Mouse (Mus musculus) embryonic fibroblast, embryonic 13.5 days (primary cell): ENCODE results near the gene Cacnb4.

ENCODE experiments used
- CTCF ChIP-seq: IDR thresholded peaks from 2 replicates; pipeline ENCODE4 v1.5.1; 2011; ENCODE audit warnings: mild to moderate bottlenecking, control low read depth, low read length, moderate library complexity, borderline replicate concordance; ENCODE audit not compliant: insufficient read depth
- POLR2A ChIP-seq: IDR thresholded peaks from 2 replicates; pipeline ENCODE4 v1.6.1; 2011; ENCODE audit warnings: low read depth, mild to moderate bottlenecking, control low read depth, low read length, moderate library complexity

- TF ChIP-seq CTCF (no peak), POLR2A (no peak)
These were observed 105.8 kb downstream of the Cacnb4 start for GRCm38 (mm10) chr2:52570781-52571180.
